Mouse (Mus musculus): ENCODE measurements around the gene Sh3gl1. TPM values are rescaled to one million over a fixed set of nuclear protein-coding genes. Genes with fewer than 3 reads are reported as not detected.

The Sh3gl1 gene
- polyA plus RNA-seq, 1 experiment, result 78.3 TPM

DNA sequence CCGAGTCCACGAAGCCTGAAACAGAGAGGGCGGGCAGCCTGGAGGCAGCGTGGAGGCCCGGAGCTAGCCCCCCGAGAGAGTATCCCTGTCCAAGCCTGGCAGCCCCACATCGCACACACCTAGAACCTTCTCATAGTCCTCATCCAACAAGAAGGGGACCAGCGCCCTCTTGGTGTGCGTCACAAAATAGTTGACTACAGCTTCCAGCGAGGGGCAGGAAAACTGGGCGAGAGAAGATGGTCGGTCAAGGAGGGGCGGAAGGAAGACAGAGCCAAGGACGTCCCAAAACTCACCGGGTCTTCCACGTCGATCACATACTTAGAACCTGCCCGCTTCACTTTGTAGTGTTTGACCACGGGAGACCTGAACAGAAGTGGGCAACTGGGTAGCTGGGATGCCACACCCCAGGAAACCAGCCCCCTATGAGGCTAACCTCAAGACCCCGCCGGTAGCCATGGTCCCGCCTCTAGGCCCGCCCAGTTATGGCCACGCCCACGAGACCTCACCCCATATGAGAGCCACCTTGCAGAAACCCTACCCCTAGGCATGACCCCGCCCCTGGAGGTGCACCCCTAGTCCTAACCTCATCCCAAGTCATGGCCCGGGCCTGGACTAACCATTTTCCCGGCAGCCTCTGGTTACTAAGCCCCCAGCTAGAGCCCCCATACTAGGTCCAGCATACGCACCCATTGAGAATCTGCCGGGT is 36.5 kb downstream of the Sh3gl1 start:
- TF ChIP-seq GATA1 (IDR thresholded peaks at IDR 0.05; ENCODE audit: low read length), result no peak

DNA sequence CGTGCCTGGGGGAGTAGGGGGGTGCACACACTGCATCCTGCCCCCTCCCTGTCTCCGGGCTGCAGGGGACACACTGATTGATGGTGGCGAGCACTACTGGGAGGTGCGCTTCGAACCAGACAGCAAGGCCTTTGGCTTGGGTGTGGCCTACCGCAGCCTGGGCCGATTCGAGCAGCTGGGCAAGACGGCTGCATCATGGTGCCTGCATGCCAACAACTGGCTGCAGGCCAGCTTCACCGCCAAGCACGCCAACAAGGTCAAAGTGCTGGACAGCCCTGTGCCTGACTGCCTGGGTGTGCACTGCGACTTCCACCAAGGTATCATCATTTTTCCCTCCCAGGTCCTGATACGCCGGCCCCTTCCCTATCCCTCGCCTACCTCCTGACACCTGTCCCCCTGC is 40.4 kb downstream of the Sh3gl1 start:
- TF ChIP-seq GATA1 (IDR thresholded peaks at IDR 0.05; ENCODE audit: low read length), result no peak

DNA sequence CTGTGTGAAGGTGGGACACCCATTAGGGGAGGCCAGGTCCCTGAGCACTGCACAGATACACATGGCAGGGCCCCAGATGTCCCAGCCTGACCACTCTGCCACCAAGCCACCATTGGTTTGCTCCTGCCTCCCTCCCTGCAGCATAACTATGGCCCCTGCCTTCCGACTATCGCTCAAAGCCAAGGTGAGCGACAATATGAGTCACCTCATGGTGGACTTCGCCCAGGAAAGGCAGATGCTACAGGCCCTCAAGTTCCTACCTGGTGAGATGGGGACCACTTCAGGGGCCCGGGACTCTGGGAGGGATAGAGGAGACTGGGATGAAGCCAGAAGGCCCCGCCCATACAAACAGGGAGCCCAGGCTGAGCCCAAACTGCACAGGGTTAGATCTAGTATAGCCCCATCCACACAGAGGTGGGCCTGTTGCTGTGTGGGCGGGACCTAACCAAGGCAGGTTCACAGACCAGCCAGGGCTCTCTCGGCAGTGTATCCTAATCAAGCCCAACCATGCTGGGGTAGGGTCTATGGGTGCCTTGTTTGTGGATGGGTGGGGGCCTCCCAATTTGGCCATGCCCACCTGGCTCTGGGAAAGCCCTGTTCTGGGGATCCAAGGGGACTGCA is 46.0 kb downstream of the Sh3gl1 start:
- TF ChIP-seq GATA1 (IDR thresholded peaks at IDR 0.05; ENCODE audit: low read length), result no peak

DNA sequence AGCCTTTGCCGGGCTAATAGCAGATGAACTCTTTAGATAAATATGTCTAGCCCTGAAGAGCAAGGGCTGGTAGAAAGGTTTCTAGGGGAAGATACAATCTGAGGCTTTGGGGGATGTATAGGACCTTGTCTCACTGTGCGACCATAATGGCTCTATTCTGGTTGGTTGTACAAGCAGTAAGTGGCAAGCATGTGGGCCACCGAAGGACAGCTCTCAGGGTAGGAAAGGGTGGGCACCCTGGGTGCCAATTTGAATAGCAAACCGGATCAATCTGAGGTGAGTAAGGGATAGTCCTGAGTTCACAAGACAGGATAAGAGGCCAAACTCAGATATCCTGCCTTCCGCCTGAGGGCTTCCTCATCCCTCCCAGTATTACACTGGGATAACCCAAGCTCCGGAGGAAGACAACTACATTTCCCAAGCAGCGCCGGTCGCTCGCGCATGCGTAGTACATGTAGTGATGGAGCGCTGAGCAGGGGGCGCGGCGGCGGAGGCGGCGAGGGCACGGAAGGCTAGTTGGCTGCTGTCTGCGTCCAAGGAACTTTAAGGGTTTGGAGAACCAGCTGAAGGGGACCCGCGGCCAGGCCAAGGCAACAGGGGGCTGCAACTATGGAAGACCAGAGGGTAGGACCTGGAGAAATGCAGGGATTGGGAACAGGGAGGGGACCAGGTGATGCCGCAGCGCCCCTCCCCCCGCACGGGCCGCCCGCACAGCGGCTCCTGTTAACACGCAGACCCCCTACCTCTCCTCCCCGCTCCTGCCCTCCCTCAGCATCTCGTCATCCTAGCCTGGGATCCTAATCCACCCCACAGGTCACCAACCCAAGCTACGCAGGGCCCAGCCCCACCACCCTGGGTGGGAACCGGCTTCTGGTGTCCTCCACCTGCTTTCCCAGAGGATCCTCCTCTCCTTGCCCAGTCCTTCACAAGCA is 50.1 kb downstream of the Sh3gl1 start, which contains the start of gene Fsd1:
TSS of gene Fsd1 (plus strand) at position 480 of the 932 bp plus-strand sequence.
- no peak for TF ChIP-seq GATA1 (IDR thresholded peaks at IDR 0.05; ENCODE audit: low read length)

DNA sequence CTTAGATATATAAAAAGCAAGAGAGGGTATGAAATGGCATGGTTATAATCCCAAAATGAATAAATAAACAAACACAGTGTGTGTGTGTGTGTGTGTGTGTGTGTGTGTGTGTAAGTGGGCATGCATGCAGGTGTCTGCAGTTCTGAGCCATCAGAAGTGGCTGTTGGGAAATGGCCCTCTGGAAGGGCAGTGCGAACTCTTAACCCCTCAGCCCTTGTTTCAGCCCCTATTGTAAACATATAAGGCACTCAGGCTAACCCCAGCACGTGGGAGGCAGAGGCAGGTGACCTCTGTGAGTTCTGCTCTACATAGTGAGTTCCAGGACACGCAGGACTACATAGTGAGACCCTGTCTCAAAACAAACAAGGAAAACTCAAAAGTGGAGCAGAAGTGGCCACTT is 59.1 kb downstream of the Sh3gl1 start:
- TF ChIP-seq GATA1 (IDR thresholded peaks at IDR 0.05; ENCODE audit: low read length), result no peak

DNA sequence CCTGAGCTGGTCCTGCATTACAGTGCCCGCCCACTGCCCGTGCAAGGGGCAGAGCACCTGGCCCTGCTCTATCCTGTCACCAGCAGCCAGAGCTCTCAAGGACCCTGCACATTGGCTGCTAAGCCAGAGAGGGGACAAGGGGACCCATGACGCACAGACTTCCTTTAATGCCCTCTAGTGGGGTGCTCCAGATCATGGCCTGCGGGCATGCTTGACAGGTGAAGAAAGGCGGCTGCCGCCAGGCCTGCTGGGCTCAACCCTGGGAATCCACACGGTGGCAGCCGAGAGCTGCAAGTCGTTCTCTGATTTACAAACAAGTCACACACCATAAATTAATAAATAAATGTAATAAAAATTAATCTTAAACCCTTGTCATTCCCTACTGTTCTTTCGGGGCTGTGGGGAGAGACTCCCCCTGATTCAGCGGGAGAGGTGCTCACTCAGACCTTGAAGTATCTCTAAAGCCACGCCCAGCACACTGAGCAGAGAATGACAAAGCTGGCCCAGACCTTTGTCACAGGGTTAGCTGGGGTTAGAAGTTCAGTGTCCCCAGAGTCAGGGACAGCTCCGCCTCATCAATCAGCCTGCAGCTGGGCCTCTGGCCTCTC is 60.1 kb downstream of the Sh3gl1 start:
- TF ChIP-seq GATA1 (IDR thresholded peaks at IDR 0.05; ENCODE audit: low read length), result no peak

DNA sequence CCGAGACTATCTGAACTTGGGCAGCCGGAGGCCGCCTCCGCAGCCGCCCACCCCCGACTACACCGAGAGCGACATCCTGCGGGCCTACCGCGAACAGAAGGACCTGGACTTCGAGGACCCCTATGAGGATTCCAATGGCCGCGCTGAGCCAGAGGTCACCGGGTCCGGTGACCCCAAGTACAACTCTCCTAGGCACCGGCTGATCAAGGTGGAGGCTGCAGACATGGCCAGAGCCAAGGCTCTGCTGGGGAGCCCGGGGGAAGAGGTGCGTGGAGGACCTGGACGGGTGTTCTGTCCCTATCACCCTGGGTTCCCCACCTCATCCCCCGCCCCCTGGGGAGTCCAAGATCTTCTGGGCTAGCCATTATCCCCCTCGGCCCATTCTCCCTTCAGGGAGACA is 65.0 kb downstream of the Sh3gl1 start:
- TF ChIP-seq GATA1 (IDR thresholded peaks at IDR 0.05; ENCODE audit: low read length), result no peak

DNA sequence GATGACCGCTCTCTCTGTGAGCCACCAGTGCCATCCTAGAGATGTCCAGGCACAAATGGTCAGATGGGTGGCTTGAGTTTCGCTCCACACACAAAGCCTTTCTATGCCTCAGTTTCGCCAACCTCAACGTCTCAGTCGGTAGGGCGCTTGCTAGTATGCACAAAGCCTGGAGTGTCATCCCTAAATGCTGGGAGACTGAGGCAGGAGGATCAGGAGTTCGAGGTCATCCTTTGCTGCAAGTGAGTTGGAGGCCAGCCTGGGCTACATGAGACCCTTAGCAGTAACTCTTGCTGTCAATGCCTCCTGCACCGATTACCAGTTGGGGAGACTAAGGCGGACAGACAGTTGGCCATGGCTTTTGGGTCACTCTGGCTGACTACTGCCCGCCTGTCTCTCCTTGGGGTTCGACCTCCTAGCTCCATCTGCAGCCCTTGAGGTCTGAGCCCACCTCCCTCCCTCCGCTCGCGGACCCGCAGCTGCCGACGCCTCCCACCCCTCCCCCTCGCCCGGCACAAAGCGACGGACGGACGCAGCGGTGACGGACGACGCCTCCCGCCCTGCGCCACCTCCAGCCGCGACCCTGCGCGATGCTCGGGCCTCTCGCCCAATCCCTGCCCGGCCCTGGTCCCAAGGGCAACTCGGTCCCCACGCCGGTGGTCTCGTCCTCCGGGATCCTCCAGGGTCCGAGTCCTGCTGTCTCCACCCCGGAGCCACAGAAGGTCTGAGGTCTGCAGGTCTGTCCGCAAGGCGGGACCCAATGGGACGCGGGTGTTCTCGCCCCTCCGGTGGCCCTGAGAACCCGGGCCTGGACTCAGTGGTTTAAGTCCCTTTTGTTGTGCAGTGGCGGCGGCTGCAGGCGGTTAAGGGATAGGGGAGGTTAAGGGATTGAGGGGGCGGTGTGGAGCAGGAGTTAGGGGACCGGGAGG is 66.2 kb downstream of the Sh3gl1 start, which contains the start of gene Shd:
TSS of gene Shd (plus strand) at position 502 of the 926 bp plus-strand sequence.
- TF ChIP-seq GATA1 (IDR thresholded peaks at IDR 0.05; ENCODE audit: low read length), result no peak

DNA sequence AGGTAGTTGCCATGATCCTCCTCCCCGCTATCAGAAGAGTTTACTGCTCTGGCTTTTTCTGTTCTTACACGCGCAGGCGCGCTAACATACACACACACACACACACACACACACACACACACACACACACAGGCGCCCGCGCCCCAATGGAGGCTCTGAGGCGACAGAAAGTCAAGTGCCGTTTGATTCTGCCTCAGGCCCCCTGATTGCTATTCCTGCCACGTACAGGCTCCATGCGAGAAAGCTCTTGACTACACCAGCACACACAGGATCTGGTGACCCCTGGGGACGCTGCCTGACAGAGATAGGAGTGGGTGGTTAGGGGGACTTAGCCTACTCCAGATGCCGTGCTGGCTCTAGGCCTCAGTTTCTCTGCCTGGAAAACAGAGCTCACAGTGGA is 66.9 kb downstream of the Sh3gl1 start:
- no peak for TF ChIP-seq GATA1 (IDR thresholded peaks at IDR 0.05; ENCODE audit: low read length)

DNA sequence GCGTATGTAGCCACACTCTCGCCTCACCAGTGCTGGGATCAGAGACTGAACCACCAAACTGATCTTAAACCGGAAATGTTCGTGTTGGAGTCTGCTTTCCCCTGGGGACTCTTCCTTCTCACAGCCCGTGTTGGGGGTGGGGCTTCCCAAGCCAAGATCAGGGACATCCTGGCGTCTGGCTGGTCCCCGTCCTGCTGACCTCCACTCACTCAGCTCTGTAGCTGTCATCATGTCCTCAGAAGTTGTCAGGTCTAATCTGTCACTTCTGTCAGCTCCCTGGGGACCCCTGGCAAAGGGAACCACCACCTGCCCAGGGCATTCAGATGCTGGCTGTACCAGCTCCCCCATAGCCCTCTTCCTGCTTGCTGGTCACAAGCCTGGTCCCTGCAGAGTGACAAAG is 68.2 kb downstream of the Sh3gl1 start:
- TF ChIP-seq GATA1 (IDR thresholded peaks at IDR 0.05; ENCODE audit: low read length), result no peak

DNA sequence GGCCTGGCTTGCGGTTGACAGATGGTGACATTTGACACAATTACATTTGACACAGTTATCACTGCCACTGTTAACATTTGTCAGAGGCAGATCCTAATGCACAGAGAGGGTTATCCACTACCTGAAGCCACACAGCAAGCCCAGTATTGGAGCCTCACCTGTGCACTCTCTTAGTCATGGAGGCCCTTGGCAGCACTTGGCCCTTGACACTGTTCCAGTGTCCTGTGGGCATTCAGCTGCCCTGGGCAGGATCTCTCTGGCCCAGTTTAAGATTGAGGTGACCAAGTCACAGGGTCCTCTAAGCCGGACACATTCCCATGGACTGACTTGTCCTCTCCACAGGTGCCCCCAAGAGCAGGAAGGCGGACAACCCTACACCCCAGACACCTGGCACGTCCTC is 69.2 kb downstream of the Sh3gl1 start:
- TF ChIP-seq GATA1 (IDR thresholded peaks at IDR 0.05; ENCODE audit: low read length), result no peak

Other genes starting within 250 kb of the Sh3gl1 start
- gene Zfp119a, start 157.7 kb downstream of the Sh3gl1 start, polyA plus RNA-seq (2012), result 0.19 and 0.22 TPM in 2 replicates
- 1.4 and 2.0 TPM in 2 replicates for gene Zfp959, start 144.5 kb downstream of the Sh3gl1 start, polyA plus RNA-seq (2012)
- 0.16 and 0.28 TPM in 2 replicates for gene Zfp119b, start 87.1 kb downstream of the Sh3gl1 start, polyA plus RNA-seq (2012)
- gene Ebi3, start 84.0 kb downstream of the Sh3gl1 start, polyA plus RNA-seq (2012), result 0.12 and 0.22 TPM in 2 replicates
- gene Yju2, start 77.5 kb downstream of the Sh3gl1 start, polyA plus RNA-seq (2012), result 35.7 and 46.0 TPM in 2 replicates
- gene Shd, start 66.2 kb downstream of the Sh3gl1 start, polyA plus RNA-seq (2012), result 0.13 and 0.19 TPM in 2 replicates
- gene Fsd1, start 50.1 kb downstream of the Sh3gl1 start, polyA plus RNA-seq (2012), result not detected in 2 replicates
- gene Stap2, start 31.1 kb downstream of the Sh3gl1 start, polyA plus RNA-seq (2012), result 0.06 and 0.08 TPM in 2 replicates
- 30.8 and 37.9 TPM in 2 replicates for gene Mpnd, start 30.9 kb downstream of the Sh3gl1 start, polyA plus RNA-seq (2012)
- gene Chaf1a, start 3.8 kb upstream of the Sh3gl1 start, polyA plus RNA-seq (2012), result 95.0 and 102 TPM in 2 replicates
- gene Ubxn6, start 38.4 kb upstream of the Sh3gl1 start, polyA plus RNA-seq (2012), result 34.7 and 37.8 TPM in 2 replicates
- 208 and 276 TPM in 2 replicates for gene Hdgfl2, start 43.0 kb upstream of the Sh3gl1 start, polyA plus RNA-seq (2012)
- gene Plin4, start 73.2 kb upstream of the Sh3gl1 start, polyA plus RNA-seq (2012), result not detected in 2 replicates
- gene Plin5, start 81.0 kb upstream of the Sh3gl1 start, polyA plus RNA-seq (2012), result not detected in 2 replicates
- gene Lrg1, start 85.4 kb upstream of the Sh3gl1 start, polyA plus RNA-seq (2012), result not detected in 2 replicates
- gene Sema6b, start 103.7 kb upstream of the Sh3gl1 start, polyA plus RNA-seq (2012), result 0.70 and 0.81 TPM in 2 replicates
- 0.81 and 1.2 TPM in 2 replicates for gene Tnfaip8l1, start 125.8 kb upstream of the Sh3gl1 start, polyA plus RNA-seq (2012)
- 36.2 and 42.7 TPM in 2 replicates for gene Mydgf, start 147.3 kb upstream of the Sh3gl1 start, polyA plus RNA-seq (2012)
- 54.7 and 60.0 TPM in 2 replicates for gene Dpp9, start 182.3 kb upstream of the Sh3gl1 start, polyA plus RNA-seq (2012)
- gene Fem1a, start 220.2 kb upstream of the Sh3gl1 start, polyA plus RNA-seq (2012), result 20.8 and 21.5 TPM in 2 replicates
- gene Ticam1, start 240.2 kb upstream of the Sh3gl1 start, polyA plus RNA-seq (2012), result 6.3 and 7.7 TPM in 2 replicates